Mouse (Mus musculus): ENCODE data around the gene Sbno2. TPM values are rescaled to one million over a fixed set of nuclear protein-coding genes. Genes with fewer than 3 reads are reported as not detected.
A peak's percentile ranks its signal among the peaks of the same experiment; 100 is the strongest.
"Not testable (repeated sequence)": the region's sequence is repeated elsewhere in the genome, so short reads cannot be mapped to it uniquely, and the experiment has no call there.

The Sbno2 gene
- polyA plus RNA-seq, 1 experiment from 2014 or later: 10.3 TPM

- no peak overlapping the region for H3K4me3 ChIP-seq (ENCODE audit: low read length)
- peaks cover 3% of the 10 kb centered on the region; the same call in 1 of the 2 replicates for H3K4me1 ChIP-seq (ENCODE audit: control insufficient read depth, insufficient read depth, low read depth, low read length)
- no peak overlapping the region for H3K27ac ChIP-seq (ENCODE audit: low read depth, low read length)
- 80% methylated on average over 6 of the region's 7 CpGs for WGBS
- H3K36me3 ChIP-seq (ENCODE audit: control insufficient read depth, insufficient read depth, low read length): peaks cover 5% of the 10 kb centered on the region
- H3K4me2 ChIP-seq (ENCODE audit: low read length): no peak overlapping the region
- H3K27me3 ChIP-seq (replicated peaks; ENCODE audit: control insufficient read depth, insufficient read depth, low read length): no peaks in the 10 kb centered on the region
- ATAC-seq: no peak
- no peaks in the 10 kb centered on the region for H3K9me3 ChIP-seq (ENCODE audit: control insufficient read depth, low read length)
- H3K9ac ChIP-seq (ENCODE audit: low read depth, low read length): no peak overlapping the region
These were observed 36.1 kb downstream of the Sbno2 start for GRCm38 (mm10) chr10:80069251-80069650.

- no peak overlapping the region for H3K4me3 ChIP-seq (ENCODE audit: low read length)
- ATAC-seq: no peak
- WGBS: 68% methylated on average over 23 of the region's 23 CpGs
- H3K4me2 ChIP-seq (ENCODE audit: low read length): no peak overlapping the region
- H3K27me3 ChIP-seq (replicated peaks; ENCODE audit: control insufficient read depth, insufficient read depth, low read length): no peaks in the 10 kb centered on the region
- peak overlapping the region; percentile 35; the same call in 1 of the 2 replicates for H3K9ac ChIP-seq (ENCODE audit: low read depth, low read length)
- no peak overlapping the region for H3K27ac ChIP-seq (ENCODE audit: low read depth, low read length)
- no peaks in the 10 kb centered on the region for H3K9me3 ChIP-seq (ENCODE audit: control insufficient read depth, low read length)
- peaks cover 2% of the 10 kb centered on the region; the same call in 1 of the 2 replicates for H3K4me1 ChIP-seq (ENCODE audit: control insufficient read depth, insufficient read depth, low read depth, low read length)
- peaks cover 16% of the 10 kb centered on the region for H3K36me3 ChIP-seq (ENCODE audit: control insufficient read depth, insufficient read depth, low read length)
These were observed 41.3 kb downstream of the Sbno2 start for GRCm38 (mm10) chr10:80063877-80064650.

DNA sequence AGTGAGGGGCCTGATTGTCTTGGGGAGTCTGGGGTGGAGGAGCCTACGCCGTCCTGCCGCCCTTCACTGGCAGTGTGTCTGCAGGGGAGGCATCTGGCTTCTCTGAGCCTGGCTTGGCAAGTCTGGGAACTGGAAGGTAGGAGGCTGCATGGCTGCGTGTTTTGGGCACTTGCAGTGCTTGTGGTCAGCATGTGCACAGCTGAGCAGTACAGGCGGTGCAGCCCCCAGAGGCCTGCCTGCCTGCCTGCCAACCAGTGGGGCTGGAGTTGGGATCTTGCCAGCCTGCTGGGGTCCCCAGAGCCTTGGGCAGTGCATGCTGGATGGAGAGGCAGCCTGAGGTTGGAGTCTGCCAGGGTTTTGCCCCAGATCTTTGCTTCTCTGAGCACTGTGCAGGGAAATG, 42.3 kb downstream of the Sbno2 start:
- Histone ChIP-seq H3K4me1 (ENCODE audit: control insufficient read depth, insufficient read depth, low read depth, low read length) (peaks cover 2% of the 10 kb centered on the region; the same call in 1 of the 2 replicates), H3K27me3 (replicated peaks; ENCODE audit: control insufficient read depth, insufficient read depth, low read length) (no peaks in the 10 kb centered on the region), H3K9ac (ENCODE audit: low read depth, low read length) (peak overlapping the region; percentile 43; the same call in 1 of the 2 replicates), H3K4me2 (ENCODE audit: low read length) (no peak overlapping the region), H3K9me3 (ENCODE audit: control insufficient read depth, low read length) (no peaks in the 10 kb centered on the region), H3K4me3 (ENCODE audit: low read length) (no peak overlapping the region), H3K36me3 (ENCODE audit: control insufficient read depth, insufficient read depth, low read length) (peaks cover 19% of the 10 kb centered on the region), H3K27ac (ENCODE audit: low read depth, low read length) (peak overlapping the region; percentile 11; the same call in 1 of the 2 replicates)
- WGBS: 63% methylated on average over 5 of the region's 5 CpGs
- ATAC-seq: peak; percentile 73

DNA sequence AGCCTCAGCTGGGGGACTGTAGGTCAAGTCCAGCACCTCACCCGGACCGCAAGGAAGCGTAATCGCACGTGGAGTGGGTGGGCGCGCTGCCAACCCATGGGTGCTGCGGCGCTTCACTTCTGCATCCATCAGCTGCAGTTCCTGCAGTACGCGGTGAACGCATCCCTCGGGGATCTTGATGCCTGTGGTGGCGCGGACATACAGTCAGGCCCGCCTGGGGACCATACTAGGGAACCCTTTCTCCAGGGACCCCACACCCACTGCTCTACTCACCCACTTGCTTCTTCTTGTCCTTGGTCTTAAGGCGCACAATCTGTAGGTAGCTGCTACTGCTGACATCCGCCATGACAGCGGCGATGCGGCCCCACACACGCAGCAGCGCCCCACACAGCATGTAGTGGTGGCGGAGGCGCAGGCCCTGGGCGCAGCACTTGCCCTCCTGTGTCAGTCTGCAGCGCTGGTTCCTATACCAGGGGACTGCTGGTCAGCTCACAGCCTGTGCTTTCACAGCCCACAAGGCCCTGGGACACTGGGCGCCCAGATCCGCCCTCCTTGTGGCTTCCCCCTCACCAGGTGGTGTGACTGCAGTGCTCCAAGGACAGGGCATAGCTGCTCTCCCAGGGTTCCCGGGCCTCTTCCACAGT, 47.6 kb downstream of the Sbno2 start:
- Histone ChIP-seq H3K27me3 (replicated peaks; ENCODE audit: control insufficient read depth, insufficient read depth, low read length) (no peaks in the 10 kb centered on the region), H3K4me2 (ENCODE audit: low read length) (no peak overlapping the region), H3K9ac (ENCODE audit: low read depth, low read length) (no peak overlapping the region), H3K4me3 (ENCODE audit: low read length) (no peak overlapping the region), H3K9me3 (ENCODE audit: control insufficient read depth, low read length) (no peaks in the 10 kb centered on the region), H3K36me3 (ENCODE audit: control insufficient read depth, insufficient read depth, low read length) (peaks cover 28% of the 10 kb centered on the region), H3K4me1 (ENCODE audit: control insufficient read depth, insufficient read depth, low read depth, low read length) (peaks cover 13% of the 10 kb centered on the region), H3K27ac (ENCODE audit: low read depth, low read length) (no peak overlapping the region)
- 71% methylated on average over 30 of the region's 30 CpGs for WGBS
- ATAC-seq: no peak

DNA sequence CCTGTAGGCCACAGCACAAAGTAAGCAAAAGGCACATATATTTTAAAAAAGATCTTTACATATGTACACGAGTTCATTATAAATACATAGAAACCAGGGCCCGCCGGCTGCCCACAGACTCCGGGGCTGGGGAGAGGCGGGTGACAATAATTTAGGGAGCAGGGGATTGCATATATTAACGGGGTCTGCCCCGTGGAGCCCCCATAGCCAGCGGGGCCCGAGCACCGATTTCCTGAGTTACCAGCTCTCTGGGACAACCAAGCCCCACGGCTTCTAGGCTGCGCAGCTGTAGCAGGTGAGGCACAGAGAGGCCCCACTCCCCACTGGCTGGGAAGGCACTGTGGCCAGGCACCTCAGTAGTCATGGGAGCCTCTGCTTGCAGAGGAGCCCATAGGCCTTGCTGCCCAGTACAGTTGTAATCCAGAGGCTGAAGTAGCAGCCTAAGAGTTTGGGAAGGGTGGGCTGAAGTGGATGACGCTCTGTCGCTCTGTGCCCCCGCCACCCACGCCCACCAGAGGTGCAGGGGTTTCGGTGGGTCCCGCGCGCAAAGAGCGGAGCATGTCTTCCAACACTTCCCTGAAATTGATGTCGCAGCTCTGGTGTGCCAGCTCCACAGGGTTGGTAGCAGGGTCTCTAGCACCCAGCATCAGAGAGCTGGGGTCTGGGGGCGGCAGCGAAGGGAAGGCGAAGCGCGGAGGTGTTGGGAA, 48.2 kb downstream of the Sbno2 start:
- WGBS: 91% methylated on average over 27 of the region's 27 CpGs
- Histone ChIP-seq H3K36me3 (ENCODE audit: control insufficient read depth, insufficient read depth, low read length) (peaks cover 28% of the 10 kb centered on the region), H3K9me3 (ENCODE audit: control insufficient read depth, low read length) (no peaks in the 10 kb centered on the region), H3K9ac (ENCODE audit: low read depth, low read length) (no peak overlapping the region), H3K27ac (ENCODE audit: low read depth, low read length) (no peak overlapping the region), H3K4me3 (ENCODE audit: low read length) (no peak overlapping the region), H3K4me1 (ENCODE audit: control insufficient read depth, insufficient read depth, low read depth, low read length) (peaks cover 13% of the 10 kb centered on the region), H3K27me3 (replicated peaks; ENCODE audit: control insufficient read depth, insufficient read depth, low read length) (no peaks in the 10 kb centered on the region), H3K4me2 (ENCODE audit: low read length) (no peak overlapping the region)
- ATAC-seq: no peak

- Histone ChIP-seq H3K4me1 (ENCODE audit: control insufficient read depth, insufficient read depth, low read depth, low read length) (peaks cover 13% of the 10 kb centered on the region), H3K27me3 (replicated peaks; ENCODE audit: control insufficient read depth, insufficient read depth, low read length) (no peaks in the 10 kb centered on the region), H3K36me3 (ENCODE audit: control insufficient read depth, insufficient read depth, low read length) (peaks cover 28% of the 10 kb centered on the region), H3K4me2 (ENCODE audit: low read length) (no peak overlapping the region), H3K9me3 (ENCODE audit: control insufficient read depth, low read length) (no peaks in the 10 kb centered on the region), H3K9ac (ENCODE audit: low read depth, low read length) (no peak overlapping the region), H3K27ac (ENCODE audit: low read depth, low read length) (no peak overlapping the region), H3K4me3 (ENCODE audit: low read length) (no peak overlapping the region)
- ATAC-seq: no peak
- 93% methylated on average over 4 of the region's 4 CpGs for WGBS
These were observed 48.9 kb downstream of the Sbno2 start for GRCm38 (mm10) chr10:80056506-80056905.

DNA sequence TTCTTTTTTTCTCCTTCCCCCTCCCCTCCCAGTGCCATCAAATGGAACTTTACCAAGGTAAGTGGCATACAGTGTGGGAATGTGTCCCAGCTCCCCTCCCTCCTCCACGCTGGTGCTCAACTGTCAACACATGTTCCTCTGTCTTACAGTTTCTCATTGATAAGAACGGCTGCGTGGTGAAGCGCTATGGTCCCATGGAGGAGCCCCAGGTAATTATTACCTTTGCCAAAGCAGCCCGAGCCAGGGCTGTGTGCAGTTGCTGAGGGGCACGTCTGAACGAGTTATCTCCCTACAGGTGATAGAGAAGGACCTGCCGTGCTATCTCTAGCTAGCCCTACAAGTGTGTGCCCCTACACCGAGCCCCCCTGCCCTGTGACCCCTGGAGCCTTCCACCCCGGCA, 49.5 kb downstream of the Sbno2 start:
- no peak for ATAC-seq
- Histone ChIP-seq H3K4me3 (ENCODE audit: low read length) (no peak overlapping the region), H3K4me2 (ENCODE audit: low read length) (peak overlapping the region; percentile 15; the same call in 1 of the 2 replicates), H3K36me3 (ENCODE audit: control insufficient read depth, insufficient read depth, low read length) (peaks cover 28% of the 10 kb centered on the region), H3K4me1 (ENCODE audit: control insufficient read depth, insufficient read depth, low read depth, low read length) (peaks cover 13% of the 10 kb centered on the region), H3K9me3 (ENCODE audit: control insufficient read depth, low read length) (no peaks in the 10 kb centered on the region), H3K9ac (ENCODE audit: low read depth, low read length) (no peak overlapping the region; the same call in 1 of the 2 replicates), H3K27ac (ENCODE audit: low read depth, low read length) (no peak overlapping the region), H3K27me3 (replicated peaks; ENCODE audit: control insufficient read depth, insufficient read depth, low read length) (no peaks in the 10 kb centered on the region)
- WGBS: 94% methylated on average over 8 of the region's 10 CpGs

DNA sequence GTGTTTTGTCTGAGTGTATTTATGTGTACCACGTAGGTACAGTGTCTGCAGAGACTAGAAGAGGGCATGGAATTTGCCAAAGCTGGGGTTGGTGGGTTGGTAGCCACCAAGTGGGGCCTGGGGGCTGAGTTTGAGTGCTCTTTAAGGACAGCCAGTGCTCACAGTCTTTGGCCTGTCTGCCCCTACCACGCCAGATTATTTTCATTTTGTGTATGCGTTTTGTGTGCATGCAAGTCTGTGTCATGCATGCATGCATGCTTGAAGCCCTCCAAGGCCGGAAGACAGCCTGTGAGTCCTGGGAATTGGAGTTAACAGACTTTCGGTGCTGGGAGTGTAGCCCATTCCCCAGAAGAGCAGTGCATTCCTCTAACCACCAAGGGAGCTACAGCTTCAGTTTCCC, 50.0 kb downstream of the Sbno2 start:
- no peak overlapping the region for H3K27ac ChIP-seq (ENCODE audit: low read depth, low read length)
- peaks cover 25% of the 10 kb centered on the region for H3K36me3 ChIP-seq (ENCODE audit: control insufficient read depth, insufficient read depth, low read length)
- H3K4me1 ChIP-seq (ENCODE audit: control insufficient read depth, insufficient read depth, low read depth, low read length): peaks cover 13% of the 10 kb centered on the region
- peak overlapping the region; percentile 14; the same call in 1 of the 2 replicates for H3K9ac ChIP-seq (ENCODE audit: low read depth, low read length)
- ATAC-seq: no peak
- H3K4me3 ChIP-seq (ENCODE audit: low read length): peak overlapping the region; percentile 81
- 80% methylated on average over 5 of the region's 5 CpGs for WGBS
- no peaks in the 10 kb centered on the region for H3K27me3 ChIP-seq (replicated peaks; ENCODE audit: control insufficient read depth, insufficient read depth, low read length)
- peak overlapping the region; percentile 83 for H3K4me2 ChIP-seq (ENCODE audit: low read length)
- no peaks in the 10 kb centered on the region for H3K9me3 ChIP-seq (ENCODE audit: control insufficient read depth, low read length)

- ATAC-seq; H3K9me3 ChIP-seq (ENCODE audit: control insufficient read depth, low read length); H3K27me3 ChIP-seq (replicated peaks; ENCODE audit: control insufficient read depth, insufficient read depth, low read length); H3K27ac ChIP-seq (ENCODE audit: low read depth, low read length): not testable (repeated sequence)
- Histone ChIP-seq H3K4me3 (ENCODE audit: low read length) (peak overlapping the region; percentile 81), H3K4me1 (ENCODE audit: control insufficient read depth, insufficient read depth, low read depth, low read length) (peaks cover 13% of the 10 kb centered on the region), H3K4me2 (ENCODE audit: low read length) (peak overlapping the region; percentile 83), H3K36me3 (ENCODE audit: control insufficient read depth, insufficient read depth, low read length) (peaks cover 23% of the 10 kb centered on the region), H3K9ac (ENCODE audit: low read depth, low read length) (peak overlapping the region; percentile 96)
- WGBS: 19% methylated on average over 3 of the region's 3 CpGs
These were observed 50.5 kb downstream of the Sbno2 start for GRCm38 (mm10) chr10:80054911-80055310.

Measured in hindbrain, embryonic 16.5 days (tissue).